Mouse (Mus musculus): ENCODE results near the gene Rsph1.

DNA sequence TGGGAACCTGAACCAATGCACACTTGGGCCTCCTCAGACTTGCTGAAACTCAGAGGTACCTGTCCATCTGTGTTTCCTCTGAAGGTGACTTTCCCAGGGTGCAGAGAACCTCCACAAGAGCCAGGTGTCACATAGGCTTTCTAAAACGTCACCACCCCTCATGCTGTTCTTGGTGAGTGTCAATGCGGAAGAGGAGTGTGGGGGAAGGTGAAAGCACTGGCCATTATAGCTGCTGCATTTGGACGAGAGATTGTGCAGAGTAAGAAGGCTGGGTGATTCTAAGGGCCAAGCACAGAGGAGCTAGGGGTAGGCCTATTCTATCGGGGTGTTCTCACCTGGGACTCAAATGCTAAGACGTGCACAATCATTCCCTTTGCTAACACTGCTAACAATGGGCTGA is 23.2 kb downstream of the Rsph1 start:
- no peak for TF ChIP-seq POLR2A (IDR thresholded peaks at IDR 0.05; ENCODE audit: insufficient read depth, low read depth, low read length)
- no peak for TF ChIP-seq CTCF (IDR thresholded peaks at IDR 0.05)

Data from heart, adult 2 months (tissue).